Mouse (Mus musculus): ENCODE measurements around the gene 1700030J22Rik.

Gene 1700030J22Rik

DNA sequence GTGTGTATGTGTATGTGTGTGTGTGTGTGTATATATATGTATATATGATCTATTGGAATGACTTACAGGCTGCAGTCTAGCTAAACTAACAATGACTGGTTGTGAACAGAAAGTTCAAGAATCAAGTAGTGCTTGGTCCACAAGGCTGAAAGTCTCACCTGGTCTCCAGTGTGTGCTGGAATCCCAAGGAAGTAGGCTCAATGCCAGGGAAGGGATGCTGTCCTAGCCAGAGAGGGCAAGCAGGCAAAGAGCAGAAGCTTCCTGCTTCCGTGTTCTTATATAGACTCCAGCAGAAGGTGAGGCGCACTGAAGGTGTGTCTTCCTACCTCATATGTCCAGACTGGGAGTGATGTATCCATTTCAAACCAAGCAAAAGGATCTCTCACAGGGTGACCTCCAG, 27.0 kb downstream of the 1700030J22Rik start:
- no peak for DNase-seq (ENCODE audit: low spot score in 2 of 2)

DNA sequence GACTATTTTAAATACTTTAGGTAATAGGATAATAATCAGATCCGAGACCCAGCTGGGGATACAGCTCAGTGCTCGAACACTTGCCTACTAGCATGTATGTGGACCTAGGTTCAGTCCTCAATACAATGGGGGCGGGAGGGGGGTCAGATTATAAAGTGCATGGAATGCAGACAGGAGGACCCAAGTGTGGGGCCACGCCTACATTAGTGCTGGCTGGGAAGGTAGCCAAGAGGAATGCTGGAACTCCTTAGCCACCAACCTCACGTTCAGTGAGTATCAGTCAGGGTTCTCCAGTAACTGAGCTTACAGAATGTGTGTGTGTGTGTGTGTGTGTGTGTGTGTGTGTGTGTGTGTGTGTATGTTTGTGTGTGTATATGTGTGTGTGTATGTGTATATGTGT, 27.4 kb downstream of the 1700030J22Rik start:
- no peak for DNase-seq (ENCODE audit: low spot score in 2 of 2)

DNA sequence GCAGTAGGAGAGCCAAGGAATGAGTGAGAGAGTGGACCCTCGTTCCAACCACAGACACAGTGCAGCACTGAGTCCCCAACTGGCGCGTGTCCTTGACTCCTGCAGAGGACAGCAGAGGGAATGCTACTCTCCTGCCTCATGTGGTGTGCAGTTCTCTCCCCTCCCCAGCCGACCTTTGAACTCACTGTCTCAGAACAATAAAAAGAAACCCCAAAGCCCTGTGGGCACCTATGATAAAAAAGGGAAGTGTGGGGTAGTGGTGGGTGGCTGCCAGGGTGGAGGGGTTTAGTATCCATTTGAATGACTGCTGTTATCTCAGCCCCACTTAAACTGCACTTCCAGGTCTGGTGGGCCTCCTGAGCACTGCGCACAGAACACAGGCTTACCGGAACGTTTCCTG, 31.2 kb downstream of the 1700030J22Rik start:
- no peak for DNase-seq (ENCODE audit: low spot score in 2 of 2)

DNA sequence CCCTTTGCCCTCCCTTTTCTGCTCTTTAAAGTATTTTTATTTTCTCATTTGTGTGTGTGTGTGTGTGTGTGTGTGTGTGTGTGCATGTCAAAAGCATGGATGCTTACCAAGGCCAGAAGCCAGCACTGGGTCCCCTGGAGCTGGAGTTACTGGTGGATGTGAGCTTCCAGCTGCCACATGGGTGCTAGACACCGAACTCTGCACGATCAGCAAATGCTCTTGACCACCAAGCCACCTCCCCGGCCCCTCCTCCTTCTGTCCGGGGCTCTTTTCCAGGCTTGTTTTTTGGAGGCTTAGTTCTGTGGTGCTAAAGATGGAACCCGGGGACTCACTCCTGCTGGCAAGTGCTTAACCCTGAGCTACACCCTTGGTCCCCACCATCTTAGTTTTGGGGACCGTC, 31.9 kb downstream of the 1700030J22Rik start:
- no peak for DNase-seq (ENCODE audit: low spot score in 2 of 2)

DNA sequence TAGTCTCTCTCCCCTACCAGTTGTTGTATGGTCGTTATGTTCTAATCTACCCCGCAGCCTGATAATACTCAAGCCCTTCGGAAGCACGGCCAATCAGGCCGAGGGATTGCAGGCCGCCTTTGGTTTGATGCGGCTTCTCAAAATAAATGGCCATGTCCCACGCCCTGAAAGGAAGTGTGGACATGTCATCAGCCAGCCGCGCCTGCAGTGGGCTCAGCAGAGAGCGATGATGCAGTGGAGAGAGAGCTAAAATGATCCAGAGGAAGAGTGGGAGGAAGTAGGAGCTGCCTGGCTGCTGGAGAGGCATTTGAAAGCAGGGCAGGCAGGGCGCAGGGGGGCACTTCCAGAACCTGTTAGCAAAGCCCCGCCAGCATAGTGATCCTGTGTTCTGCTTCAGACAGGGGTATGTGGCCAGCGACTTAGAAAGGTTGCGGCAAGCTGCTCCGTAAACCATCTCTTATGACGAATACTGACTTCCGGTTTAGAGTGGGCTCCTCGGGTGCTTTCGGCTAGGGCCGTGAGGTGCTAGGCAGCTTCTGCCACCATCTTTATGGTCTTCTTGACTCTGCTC, 32.4 kb downstream of the 1700030J22Rik start:
- DNase-seq (ENCODE audit: low spot score in 2 of 2), result no peak

GRCm38 (mm10) chr8:116945169-116945910, 33.4 kb downstream of the 1700030J22Rik start:
- DNase-seq (ENCODE audit: low spot score in 2 of 2), result no peak

DNA sequence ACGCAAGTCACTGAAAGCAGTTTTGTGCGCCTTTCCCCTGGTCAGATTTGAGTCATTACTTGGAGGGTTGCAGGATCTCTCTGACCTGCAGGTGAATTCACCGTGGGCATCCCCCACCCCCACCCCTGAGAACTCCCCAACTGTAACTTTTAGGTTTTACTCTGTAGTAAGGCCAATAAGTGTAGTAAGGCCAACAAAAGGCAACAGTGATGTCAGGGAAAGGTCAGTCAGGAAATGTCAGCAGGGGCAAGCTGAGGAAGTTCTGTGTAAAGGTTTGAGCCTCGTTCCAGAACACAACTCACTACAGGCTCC, 34.4 kb downstream of the 1700030J22Rik start:
- no peak for DNase-seq (ENCODE audit: low spot score in 2 of 2)

DNA sequence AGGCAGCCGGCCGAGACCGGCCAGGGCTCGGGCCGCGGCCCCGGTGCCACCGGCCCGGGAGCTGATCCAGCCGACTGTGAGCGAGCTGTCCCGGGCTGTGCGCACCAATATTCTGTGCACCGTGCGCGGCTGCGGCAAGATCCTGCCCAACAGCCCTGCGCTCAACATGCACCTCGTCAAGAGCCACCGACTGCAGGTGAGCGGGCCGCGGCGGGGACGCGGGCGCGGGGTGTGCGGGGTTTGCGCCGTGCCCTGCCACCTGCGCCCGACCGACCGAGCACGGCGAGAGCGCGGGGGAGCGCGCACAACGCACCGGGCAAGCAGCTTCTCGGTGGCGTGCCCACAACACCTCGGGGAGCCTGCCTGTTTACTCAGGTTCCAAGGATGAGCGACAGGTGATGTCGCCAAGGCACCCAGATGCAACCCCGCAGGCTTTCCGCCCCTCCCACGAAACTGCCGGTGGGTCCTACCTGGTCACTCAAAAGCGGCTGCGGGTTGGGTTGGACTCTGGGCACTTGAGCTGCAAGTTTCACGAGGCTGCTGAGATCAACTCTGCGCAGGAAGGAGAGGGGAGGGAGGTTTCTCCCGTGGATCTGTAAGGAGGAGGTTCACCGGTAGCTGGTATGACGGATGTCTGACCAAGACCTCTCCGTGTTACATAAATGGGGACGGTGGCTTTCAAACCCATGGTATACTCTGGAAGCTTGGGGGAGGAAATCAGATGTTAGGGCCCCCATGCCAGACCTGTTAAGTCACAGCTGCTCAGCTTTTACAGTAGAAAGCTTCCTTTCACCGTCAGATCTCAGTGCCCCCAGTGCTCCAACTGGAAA, 35.0 kb downstream of the 1700030J22Rik start:
- DNase-seq (ENCODE audit: low spot score in 2 of 2), result peak in 1 of 2 experiments; percentile 23

GRCm38 (mm10) chr8:116943161-116943554, 35.6 kb downstream of the 1700030J22Rik start, which contains the start of gene Atmin:
Atmin (plus strand) TSS chr8:116943393.
- DNase-seq (ENCODE audit: low spot score in 2 of 2), result peak; percentile 84 to 86

DNA sequence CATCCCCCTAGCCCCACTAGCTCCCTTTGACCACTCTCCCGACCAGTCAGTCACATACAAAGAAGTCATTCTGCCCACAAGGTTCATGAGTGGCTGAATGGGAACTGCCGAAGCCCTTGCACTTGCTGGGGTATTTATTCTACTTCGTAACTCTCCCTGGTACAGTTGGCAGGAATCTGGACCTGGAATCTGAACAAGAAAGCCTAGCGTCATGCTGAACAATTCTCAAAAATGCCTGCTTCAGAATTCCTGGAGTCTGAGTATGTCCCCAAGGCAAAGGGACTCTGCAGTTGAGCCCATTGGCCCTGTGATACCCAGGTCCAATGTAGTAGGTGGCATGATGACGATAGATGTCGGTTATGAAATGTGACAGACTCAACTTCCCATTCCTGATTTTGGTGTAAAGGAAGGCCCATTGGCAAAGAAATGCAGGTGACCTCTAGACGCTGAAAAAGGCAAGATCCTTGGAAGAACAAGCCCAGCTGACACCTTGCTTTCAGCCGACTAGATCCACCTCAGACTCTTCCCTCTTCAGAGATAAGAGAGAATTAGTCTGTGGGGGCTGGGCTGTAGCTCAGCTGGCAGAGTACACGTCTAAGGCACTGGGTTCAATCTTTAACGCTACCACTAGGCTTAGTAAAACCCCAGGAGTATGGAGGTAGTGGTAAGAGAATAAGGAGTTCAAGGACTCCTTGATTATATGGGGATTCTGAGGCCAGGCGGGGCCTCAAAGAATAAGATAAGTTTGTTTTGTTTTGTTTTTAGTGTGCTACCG, 36.3 kb downstream of the 1700030J22Rik start:
- DNase-seq (ENCODE audit: low spot score in 2 of 2), result no peak

- no peak for DNase-seq (ENCODE audit: low spot score in 2 of 2)
Observed at GRCm38 (mm10) chr8:116935506-116935905, 43.3 kb downstream of the 1700030J22Rik start.

DNA sequence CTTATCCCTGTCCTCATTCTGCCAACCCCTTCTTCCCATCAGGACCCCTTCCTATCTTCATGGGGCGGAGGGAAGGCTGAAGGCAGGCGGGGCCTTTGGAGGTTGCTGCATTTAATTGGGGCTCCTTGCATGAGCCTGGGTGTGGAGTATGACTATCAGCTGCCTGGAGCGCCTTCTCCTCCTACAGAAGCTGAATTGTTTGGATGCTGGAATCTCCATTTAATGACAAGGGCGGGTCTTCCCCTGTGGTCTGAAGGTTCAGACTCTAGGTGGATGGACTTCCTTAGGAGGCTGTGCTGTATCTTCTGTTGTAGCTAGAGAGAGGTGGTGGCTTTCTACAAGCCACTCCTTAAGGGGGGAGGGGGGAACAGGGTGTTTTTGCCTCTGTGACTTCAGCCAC, 43.8 kb downstream of the 1700030J22Rik start:
- DNase-seq (ENCODE audit: low spot score in 2 of 2), result no peak

DNA sequence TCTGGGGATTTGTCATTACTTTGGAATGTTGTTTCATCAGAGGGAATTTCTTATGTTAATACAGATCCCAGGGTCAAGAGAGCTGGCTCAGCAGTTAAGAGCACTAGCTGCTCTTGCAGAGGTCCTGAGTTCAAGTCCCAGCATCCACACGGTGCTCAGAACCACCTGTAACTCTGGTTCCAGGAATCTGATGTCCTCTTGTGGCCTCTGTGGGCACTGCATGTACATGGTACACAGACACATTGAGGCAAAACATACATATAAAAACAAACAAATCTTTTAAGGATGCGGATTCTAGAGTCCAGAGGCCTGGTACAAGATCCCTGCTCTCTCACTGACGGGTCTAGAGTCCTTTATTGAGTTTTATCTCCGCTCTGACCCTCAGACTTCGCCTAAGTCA, 50.2 kb downstream of the 1700030J22Rik start:
- DNase-seq (ENCODE audit: low spot score in 2 of 2), result no peak

DNA sequence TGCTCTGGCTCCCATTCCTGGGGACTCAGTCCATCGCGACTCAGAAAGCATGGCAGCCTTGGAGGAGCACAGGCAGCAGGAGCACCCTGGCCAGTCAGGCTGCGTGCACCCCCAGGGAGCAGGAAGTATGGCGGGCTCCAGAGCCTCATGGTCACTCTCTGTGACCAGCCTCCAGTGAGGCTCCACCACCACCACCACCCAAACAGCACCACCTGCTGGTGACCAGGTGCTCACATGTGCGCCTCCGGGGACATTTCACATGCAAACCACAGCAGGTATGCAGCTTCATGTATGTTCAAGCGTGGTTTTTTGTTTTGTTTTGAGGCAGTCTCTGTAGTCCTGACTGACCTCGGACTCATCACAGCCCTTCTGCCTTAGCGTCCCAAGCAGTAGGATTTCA, 50.9 kb downstream of the 1700030J22Rik start:
- peak in 1 of 2 experiments; percentile 64 for DNase-seq (ENCODE audit: low spot score in 2 of 2)

DNA sequence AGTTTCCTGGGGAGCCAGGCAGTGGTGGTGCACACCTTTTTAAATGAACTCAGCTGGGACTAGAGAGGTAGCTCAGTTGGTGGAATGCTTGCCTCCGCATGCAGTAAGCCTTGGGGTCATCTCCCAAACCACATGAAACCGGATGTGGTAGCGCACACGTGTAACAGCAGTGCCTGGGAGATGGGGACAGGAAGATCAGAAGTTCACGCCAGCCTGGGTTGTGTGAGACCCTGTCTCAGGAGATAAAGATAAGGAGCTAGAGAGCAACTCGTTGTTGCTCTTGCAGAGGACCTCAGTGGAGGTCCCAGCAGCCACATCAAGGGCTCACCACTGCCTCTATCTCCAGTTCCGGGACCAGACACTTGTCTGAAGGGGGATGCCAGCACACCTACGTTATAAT, 55.2 kb downstream of the 1700030J22Rik start:
- DNase-seq (ENCODE audit: low spot score in 2 of 2), result no peak

- no peak for DNase-seq (ENCODE audit: low spot score in 2 of 2)
Observed at GRCm38 (mm10) chr8:116922060-116922757, 56.5 kb downstream of the 1700030J22Rik start.

GRCm38 (mm10) chr8:116921337-116922059, 57.3 kb downstream of the 1700030J22Rik start, which contains the start of the genes Cmc2 and Cenpn:
Cmc2 (minus strand) TSS chr8:116921455.
Cenpn (plus strand) TSS chr8:116921730.
- DNase-seq (ENCODE audit: low spot score in 2 of 2), result peak; percentile 87 to 91

DNA sequence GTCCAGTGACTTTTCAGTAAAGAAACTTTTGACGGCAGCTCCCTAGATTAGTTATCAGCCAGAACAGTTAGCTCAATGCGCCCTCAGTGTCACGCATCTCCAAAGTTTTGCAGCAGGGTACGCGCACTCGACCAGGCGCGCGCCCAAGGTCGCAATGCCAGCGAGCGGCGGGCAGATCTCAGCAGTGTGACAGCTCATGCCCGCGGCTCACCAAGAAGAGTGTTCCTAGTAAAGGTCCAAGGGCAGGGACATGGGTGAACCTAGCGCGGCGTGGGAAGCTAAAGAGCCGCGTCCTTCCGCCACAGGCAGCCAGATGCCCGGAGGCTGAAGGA, 57.8 kb downstream of the 1700030J22Rik start:
- DNase-seq (ENCODE audit: low spot score in 2 of 2), result no peak
